Mouse (Mus musculus): ENCODE results near the gene Ocm. TPM values are rescaled to one million over a fixed set of nuclear protein-coding genes. Genes with fewer than 3 reads are reported as not detected.
"Not testable (repeated sequence)": the region's sequence is repeated elsewhere in the genome, so short reads cannot be mapped to it uniquely, and the experiment has no call there.

Gene Ocm
- polyA plus RNA-seq, 1 experiment from 2014 or later = 0.23 TPM

- DNase-seq (ENCODE audit: low spot score) = no peak
- no peak overlapping the region for H3K27ac ChIP-seq (replicated peaks)
- H3K4me2 ChIP-seq (replicated peaks; ENCODE audit: low read depth) = no peak overlapping the region
- no peak for ATAC-seq (ENCODE audit: low FRiP score, low TSS enrichment)
- H3K4me1 ChIP-seq (replicated peaks; ENCODE audit: control insufficient read depth, insufficient read depth) = no peaks in the 10 kb centered on the region
- no peak for TF ChIP-seq CTCF (IDR thresholded peaks at IDR 0.05; ENCODE audit: low read depth)
- no peak for TF ChIP-seq EP300 (optimal IDR thresholded peaks at IDR 0.05)
- H3K27me3 ChIP-seq (ENCODE audit: control insufficient read depth, insufficient read depth, low read length) = no peaks in the 10 kb centered on the region
- no peak overlapping the region for H3K9ac ChIP-seq (ENCODE audit: low read length)
- 58% methylated on average over 3 of the region's 3 CpGs for WGBS
- peaks cover 13% of the 10 kb centered on the region; the same call in 1 of the 2 replicates for H3K36me3 ChIP-seq (ENCODE audit: control insufficient read depth, insufficient read depth, low read length)
- no peaks in the 10 kb centered on the region for H3K9me3 ChIP-seq (ENCODE audit: control insufficient read depth, low read length)
- peak overlapping the region; percentile 99; the same call in 1 of the 2 replicates for H3K4me3 ChIP-seq (ENCODE audit: low read depth, low read length)
Observed at GRCm38 (mm10) chr5:144015312-144015650, 11.2 kb downstream of the Ocm start.

- DNase-seq (ENCODE audit: low spot score) = peak; percentile 86
- WGBS = 3% methylated on average over 47 of the region's 47 CpGs
- ATAC-seq (ENCODE audit: low FRiP score, low TSS enrichment) = peak; percentile 99
Observed at GRCm38 (mm10) chr5:144014551-144015311, 11.7 kb downstream of the Ocm start, which contains the start of gene Ccz1. TSS of gene Ccz1 (minus strand) at chr5:144014877.

GRCm38 (mm10) chr5:144013366-144014134 lies 12.9 kb downstream of the Ocm start:
- H3K4me2 ChIP-seq (replicated peaks; ENCODE audit: low read depth) = peak overlapping the region; percentile 55
- not testable (repeated sequence) for H3K27me3 ChIP-seq (ENCODE audit: control insufficient read depth, insufficient read depth, low read length); DNase-seq (ENCODE audit: low spot score); ATAC-seq (ENCODE audit: low FRiP score, low TSS enrichment); H3K4me1 ChIP-seq (replicated peaks; ENCODE audit: control insufficient read depth, insufficient read depth); H3K27ac ChIP-seq (replicated peaks); H3K9me3 ChIP-seq (ENCODE audit: control insufficient read depth, low read length); H3K9ac ChIP-seq (ENCODE audit: low read length)
- peak overlapping the region; percentile 99 for H3K4me3 ChIP-seq (ENCODE audit: low read depth, low read length)
- peaks cover 19% of the 10 kb centered on the region for H3K36me3 ChIP-seq (ENCODE audit: control insufficient read depth, insufficient read depth, low read length)
- 52% methylated on average over 11 of the region's 13 CpGs for WGBS

More at GRCm38 (mm10) chr5:144014551-144015311, 11.7 kb downstream of the Ocm start, which contains the start of gene Ccz1:
- Histone ChIP-seq H3K4me2 (replicated peaks; ENCODE audit: low read depth) (peak within 1 kb of the TSS; percentile 55), H3K27ac (replicated peaks) (peak within 1 kb of the TSS; percentile 93), H3K4me1 (replicated peaks; ENCODE audit: control insufficient read depth, insufficient read depth) (no peaks in the 10 kb centered on the region), H3K4me3 (ENCODE audit: low read depth, low read length) (peak within 1 kb of the TSS; percentile 99), H3K9ac (ENCODE audit: low read length) (peak within 1 kb of the TSS; percentile 94), H3K27me3 (ENCODE audit: control insufficient read depth, insufficient read depth, low read length) (no peaks in the 10 kb centered on the region), H3K36me3 (ENCODE audit: control insufficient read depth, insufficient read depth, low read length) (peaks cover 15% of the 10 kb centered on the region; the same call in 1 of the 2 replicates), H3K9me3 (ENCODE audit: control insufficient read depth, low read length) (no peaks in the 10 kb centered on the region)
- no peak for TF ChIP-seq CTCF (IDR thresholded peaks at IDR 0.05; ENCODE audit: low read depth)
- TF ChIP-seq EP300 (optimal IDR thresholded peaks at IDR 0.05) = no peak

- Histone ChIP-seq H3K36me3 (ENCODE audit: control insufficient read depth, insufficient read depth, low read length) (peaks cover 29% of the 10 kb centered on the region), H3K4me2 (replicated peaks; ENCODE audit: low read depth) (no peak overlapping the region), H3K4me1 (replicated peaks; ENCODE audit: control insufficient read depth, insufficient read depth) (no peaks in the 10 kb centered on the region), H3K27me3 (ENCODE audit: control insufficient read depth, insufficient read depth, low read length) (no peaks in the 10 kb centered on the region), H3K9ac (ENCODE audit: low read length) (no peak overlapping the region), H3K4me3 (ENCODE audit: low read depth, low read length) (no peak overlapping the region), H3K27ac (replicated peaks) (no peak overlapping the region), H3K9me3 (ENCODE audit: control insufficient read depth, low read length) (no peaks in the 10 kb centered on the region)
- no peak for ATAC-seq (ENCODE audit: low FRiP score, low TSS enrichment)
- no peak for DNase-seq (ENCODE audit: low spot score)
- WGBS = 90% methylated on average over 15 of the region's 15 CpGs
- TF ChIP-seq CTCF (IDR thresholded peaks at IDR 0.05; ENCODE audit: low read depth) (no peak), EP300 (optimal IDR thresholded peaks at IDR 0.05) (no peak)
Observed at GRCm38 (mm10) chr5:144002461-144003192, 23.8 kb downstream of the Ocm start.

GRCm38 (mm10) chr5:143999409-143999808 lies 27.1 kb downstream of the Ocm start:
- peaks cover 35% of the 10 kb centered on the region for H3K36me3 ChIP-seq (ENCODE audit: control insufficient read depth, insufficient read depth, low read length)
- H3K4me3 ChIP-seq (ENCODE audit: low read depth, low read length) = no peak overlapping the region
- no peak for ATAC-seq (ENCODE audit: low FRiP score, low TSS enrichment)
- H3K9me3 ChIP-seq (ENCODE audit: control insufficient read depth, low read length) = no peaks in the 10 kb centered on the region
- DNase-seq (ENCODE audit: low spot score) = peak; percentile 30
- no peaks in the 10 kb centered on the region for H3K4me1 ChIP-seq (replicated peaks; ENCODE audit: control insufficient read depth, insufficient read depth)
- no peaks in the 10 kb centered on the region for H3K27me3 ChIP-seq (ENCODE audit: control insufficient read depth, insufficient read depth, low read length)
- 89% methylated on average over 1 of the region's 1 CpGs for WGBS
- no peak overlapping the region for H3K27ac ChIP-seq (replicated peaks)
- H3K9ac ChIP-seq (ENCODE audit: low read length) = no peak overlapping the region
- TF ChIP-seq CTCF (IDR thresholded peaks at IDR 0.05; ENCODE audit: low read depth) (peak; percentile 61), EP300 (optimal IDR thresholded peaks at IDR 0.05) (no peak)
- no peak overlapping the region for H3K4me2 ChIP-seq (replicated peaks; ENCODE audit: low read depth)

Data from stomach, postnatal 0 days (tissue).